Mouse (Mus musculus): ENCODE measurements at regions not wholly inside any gene's neighbourhood (a gene's known extent, or its start where the extent isn't known, plus 50 kb on each side); places are given as distances from the start of the nearest gene placed in this dataset.

DNA sequence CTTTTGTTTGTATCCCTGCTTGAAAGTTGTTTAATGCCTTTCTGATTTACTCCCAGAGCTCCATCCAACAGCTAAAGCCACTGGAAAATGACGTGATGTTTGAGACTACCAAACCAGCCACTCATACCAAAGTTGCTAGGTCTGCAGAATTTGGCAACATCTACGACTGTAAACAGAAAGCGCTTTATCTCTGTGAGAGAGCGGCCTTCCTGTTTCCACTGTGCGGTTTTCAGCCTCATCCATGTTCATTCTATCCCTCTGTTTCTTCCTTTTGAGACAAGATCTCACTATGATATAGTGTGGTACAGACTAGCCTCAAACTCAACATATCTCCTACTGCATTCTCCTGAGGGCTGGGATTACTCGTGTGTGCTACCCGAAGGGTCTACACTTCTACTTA is 100.0 kb downstream of the Tmem30b start:
- H3K9ac ChIP-seq (ENCODE audit: low read depth, poor library complexity, severe bottlenecking): no peak overlapping the region
- H3K27ac ChIP-seq (ENCODE audit: insufficient read depth, low read length): no peak overlapping the region
- H3K27me3 ChIP-seq (ENCODE audit: control insufficient read depth, insufficient read depth, low read length, poor library complexity, severe bottlenecking): no peaks in the 10 kb centered on the region
- no peaks in the 10 kb centered on the region for H3K36me3 ChIP-seq (ENCODE audit: control insufficient read depth, insufficient read depth, low read length, poor library complexity, severe bottlenecking)
- H3K9me3 ChIP-seq (replicated peaks; ENCODE audit: control insufficient read depth, insufficient read depth, low read length, poor library complexity, severe bottlenecking): no peaks in the 10 kb centered on the region
- TF ChIP-seq POLR2A (IDR thresholded peaks at IDR 0.05; ENCODE audit: insufficient read depth, low read length) (no peak), EP300 (IDR thresholded peaks at IDR 0.05; ENCODE audit: insufficient read depth, low read depth, low read length) (no peak), CTCF (IDR thresholded peaks at IDR 0.05; ENCODE audit: low read depth, low read length) (no peak)
- no peak overlapping the region for H3K4me3 ChIP-seq (ENCODE audit: low read depth, low read length)
- H3K4me1 ChIP-seq (ENCODE audit: control insufficient read depth, insufficient read depth, low read length): peaks cover 9% of the 10 kb centered on the region

DNA sequence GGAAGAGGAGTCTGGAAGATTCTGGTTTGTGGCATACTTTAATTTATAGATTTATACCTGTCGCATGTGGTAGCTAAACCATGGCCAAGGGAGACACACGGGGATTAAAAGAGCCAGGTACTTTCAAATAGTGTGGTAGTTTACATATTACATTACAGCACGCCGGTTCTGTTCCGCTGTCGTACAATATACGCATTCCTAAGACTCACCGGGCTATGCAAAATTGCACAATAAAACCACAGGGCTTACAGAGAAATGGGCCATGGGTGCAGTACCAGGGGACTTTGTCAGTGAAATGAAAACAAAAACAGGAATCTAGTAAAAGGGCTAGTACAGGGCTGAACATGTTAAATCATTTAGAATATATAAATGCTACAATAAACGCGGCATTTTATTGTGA is 100.6 kb downstream of the Tmem30b start:
- Histone ChIP-seq H3K9ac (ENCODE audit: low read depth, poor library complexity, severe bottlenecking) (no peak overlapping the region), H3K4me1 (ENCODE audit: control insufficient read depth, insufficient read depth, low read length) (peaks cover 9% of the 10 kb centered on the region), H3K4me3 (ENCODE audit: low read depth, low read length) (no peak overlapping the region), H3K9me3 (replicated peaks; ENCODE audit: control insufficient read depth, insufficient read depth, low read length, poor library complexity, severe bottlenecking) (no peaks in the 10 kb centered on the region), H3K36me3 (ENCODE audit: control insufficient read depth, insufficient read depth, low read length, poor library complexity, severe bottlenecking) (no peaks in the 10 kb centered on the region), H3K27me3 (ENCODE audit: control insufficient read depth, insufficient read depth, low read length, poor library complexity, severe bottlenecking) (no peaks in the 10 kb centered on the region), H3K27ac (ENCODE audit: insufficient read depth, low read length) (no peak overlapping the region)
- TF ChIP-seq POLR2A (IDR thresholded peaks at IDR 0.05; ENCODE audit: insufficient read depth, low read length): no peak
- no peak for TF ChIP-seq EP300 (IDR thresholded peaks at IDR 0.05; ENCODE audit: insufficient read depth, low read depth, low read length)
- no peak for TF ChIP-seq CTCF (IDR thresholded peaks at IDR 0.05; ENCODE audit: low read depth, low read length)

DNA sequence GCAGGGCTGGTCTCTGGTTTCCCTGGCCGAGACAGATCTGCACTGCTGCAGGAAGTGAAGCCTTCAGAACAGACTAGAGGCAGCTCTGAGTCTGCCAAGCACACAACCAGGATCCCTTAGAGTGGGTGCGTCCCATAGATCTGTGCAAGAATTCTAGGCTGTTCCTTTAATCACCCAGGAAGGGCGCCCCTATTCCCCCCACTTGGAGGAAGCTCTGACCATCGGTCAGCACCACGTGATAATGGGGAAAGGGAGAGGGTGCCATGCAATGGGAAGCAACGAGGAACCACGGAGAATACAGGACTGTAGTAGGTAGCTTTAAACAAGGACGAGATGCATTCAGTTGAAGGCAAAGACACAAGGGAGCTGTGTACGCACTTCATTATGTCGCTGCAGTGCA is 101.1 kb downstream of the Tmem30b start:
- TF ChIP-seq CTCF (IDR thresholded peaks at IDR 0.05; ENCODE audit: low read depth, low read length): no peak
- no peak for TF ChIP-seq EP300 (IDR thresholded peaks at IDR 0.05; ENCODE audit: insufficient read depth, low read depth, low read length)
- no peak for TF ChIP-seq POLR2A (IDR thresholded peaks at IDR 0.05; ENCODE audit: insufficient read depth, low read length)
- Histone ChIP-seq H3K27me3 (ENCODE audit: control insufficient read depth, insufficient read depth, low read length, poor library complexity, severe bottlenecking) (no peaks in the 10 kb centered on the region), H3K4me1 (ENCODE audit: control insufficient read depth, insufficient read depth, low read length) (peaks cover 9% of the 10 kb centered on the region), H3K9ac (ENCODE audit: low read depth, poor library complexity, severe bottlenecking) (no peak overlapping the region), H3K36me3 (ENCODE audit: control insufficient read depth, insufficient read depth, low read length, poor library complexity, severe bottlenecking) (no peaks in the 10 kb centered on the region), H3K27ac (ENCODE audit: insufficient read depth, low read length) (no peak overlapping the region), H3K9me3 (replicated peaks; ENCODE audit: control insufficient read depth, insufficient read depth, low read length, poor library complexity, severe bottlenecking) (no peaks in the 10 kb centered on the region), H3K4me3 (ENCODE audit: low read depth, low read length) (no peak overlapping the region)

DNA sequence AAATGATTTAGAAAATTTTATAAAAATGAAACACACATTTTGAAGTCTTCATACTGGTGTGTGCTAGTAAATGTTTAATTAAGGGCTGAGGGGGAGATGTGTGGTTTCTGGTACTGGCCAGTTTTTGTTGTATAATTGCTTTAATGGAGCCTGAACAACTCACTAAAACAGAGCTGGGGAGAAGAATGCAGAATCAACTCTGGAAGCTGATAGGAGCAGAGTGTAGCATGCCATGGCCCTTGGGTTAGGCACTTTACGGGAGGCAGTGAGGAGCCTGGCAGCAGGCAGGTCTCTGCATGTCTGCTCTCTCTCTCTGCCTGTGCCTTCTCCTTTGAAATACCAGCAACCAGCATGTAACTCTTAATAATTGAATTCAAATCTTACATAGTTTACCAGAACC is 104.9 kb downstream of the Tmem30b start:
- H3K4me1 ChIP-seq (ENCODE audit: control insufficient read depth, insufficient read depth, low read length): no peaks in the 10 kb centered on the region
- H3K27ac ChIP-seq (ENCODE audit: insufficient read depth, low read length): no peak overlapping the region
- H3K27me3 ChIP-seq (ENCODE audit: control insufficient read depth, insufficient read depth, low read length, poor library complexity, severe bottlenecking): no peaks in the 10 kb centered on the region
- no peaks in the 10 kb centered on the region for H3K36me3 ChIP-seq (ENCODE audit: control insufficient read depth, insufficient read depth, low read length, poor library complexity, severe bottlenecking)
- H3K9me3 ChIP-seq (replicated peaks; ENCODE audit: control insufficient read depth, insufficient read depth, low read length, poor library complexity, severe bottlenecking): no peaks in the 10 kb centered on the region
- no peak overlapping the region for H3K4me3 ChIP-seq (ENCODE audit: low read depth, low read length)
- TF ChIP-seq POLR2A (IDR thresholded peaks at IDR 0.05; ENCODE audit: insufficient read depth, low read length) (no peak), CTCF (IDR thresholded peaks at IDR 0.05; ENCODE audit: low read depth, low read length) (no peak), EP300 (IDR thresholded peaks at IDR 0.05; ENCODE audit: insufficient read depth, low read depth, low read length) (no peak)
- H3K9ac ChIP-seq (ENCODE audit: low read depth, poor library complexity, severe bottlenecking): no peak overlapping the region

DNA sequence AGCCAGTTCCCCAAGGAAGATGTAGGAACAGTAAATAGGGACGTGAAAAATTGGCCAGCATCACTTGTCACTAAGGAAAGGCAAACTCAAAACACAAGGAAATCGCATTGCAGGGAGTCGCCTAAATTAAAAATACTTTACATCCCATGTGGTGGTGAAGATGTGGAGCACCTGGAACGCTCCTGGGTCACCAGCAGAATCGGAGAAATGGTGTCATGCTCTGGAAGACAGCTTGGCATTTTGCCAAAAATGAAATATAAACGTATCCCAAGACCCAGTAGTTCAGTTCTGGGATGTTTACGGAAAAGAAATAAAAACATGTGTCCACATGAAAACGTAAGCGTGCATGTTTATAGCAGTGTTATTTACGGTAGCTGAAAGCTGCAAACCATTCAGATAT is 111.5 kb downstream of the Tmem30b start:
- Histone ChIP-seq H3K36me3 (ENCODE audit: control insufficient read depth, insufficient read depth, low read length, poor library complexity, severe bottlenecking) (no peaks in the 10 kb centered on the region), H3K9ac (ENCODE audit: low read depth, poor library complexity, severe bottlenecking) (no peak overlapping the region), H3K9me3 (replicated peaks; ENCODE audit: control insufficient read depth, insufficient read depth, low read length, poor library complexity, severe bottlenecking) (no peaks in the 10 kb centered on the region), H3K4me1 (ENCODE audit: control insufficient read depth, insufficient read depth, low read length) (no peaks in the 10 kb centered on the region), H3K4me3 (ENCODE audit: low read depth, low read length) (no peak overlapping the region), H3K27me3 (ENCODE audit: control insufficient read depth, insufficient read depth, low read length, poor library complexity, severe bottlenecking) (no peaks in the 10 kb centered on the region), H3K27ac (ENCODE audit: insufficient read depth, low read length) (no peak overlapping the region)
- TF ChIP-seq POLR2A (IDR thresholded peaks at IDR 0.05; ENCODE audit: insufficient read depth, low read length): no peak
- TF ChIP-seq CTCF (IDR thresholded peaks at IDR 0.05; ENCODE audit: low read depth, low read length): no peak
- no peak for TF ChIP-seq EP300 (IDR thresholded peaks at IDR 0.05; ENCODE audit: insufficient read depth, low read depth, low read length)

DNA sequence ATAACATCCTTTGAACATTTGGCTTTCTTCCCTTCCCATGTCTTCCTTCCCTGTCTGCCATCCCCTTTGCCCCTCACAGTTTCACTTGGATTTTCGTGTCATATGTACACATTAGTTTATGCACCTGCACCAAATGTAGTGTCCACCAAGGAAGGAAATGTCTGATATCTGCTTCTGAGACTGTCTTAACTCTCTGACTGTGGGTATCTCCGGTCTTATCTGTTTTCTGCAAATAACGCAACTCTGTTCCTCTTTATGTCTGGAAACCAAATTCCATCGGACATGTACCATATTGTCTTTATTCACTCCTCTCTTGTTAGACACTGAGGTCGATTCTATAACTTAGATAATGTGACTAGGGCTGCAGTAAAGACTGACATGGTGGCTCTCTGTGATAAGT is 113.6 kb downstream of the Tmem30b start:
- Histone ChIP-seq H3K4me1 (ENCODE audit: control insufficient read depth, insufficient read depth, low read length) (no peaks in the 10 kb centered on the region), H3K4me3 (ENCODE audit: low read depth, low read length) (no peak overlapping the region), H3K27ac (ENCODE audit: insufficient read depth, low read length) (no peak overlapping the region), H3K9ac (ENCODE audit: low read depth, poor library complexity, severe bottlenecking) (no peak overlapping the region), H3K27me3 (ENCODE audit: control insufficient read depth, insufficient read depth, low read length, poor library complexity, severe bottlenecking) (no peaks in the 10 kb centered on the region), H3K36me3 (ENCODE audit: control insufficient read depth, insufficient read depth, low read length, poor library complexity, severe bottlenecking) (no peaks in the 10 kb centered on the region), H3K9me3 (replicated peaks; ENCODE audit: control insufficient read depth, insufficient read depth, low read length, poor library complexity, severe bottlenecking) (no peaks in the 10 kb centered on the region)
- TF ChIP-seq EP300 (IDR thresholded peaks at IDR 0.05; ENCODE audit: insufficient read depth, low read depth, low read length): no peak
- TF ChIP-seq CTCF (IDR thresholded peaks at IDR 0.05; ENCODE audit: low read depth, low read length): no peak
- no peak for TF ChIP-seq POLR2A (IDR thresholded peaks at IDR 0.05; ENCODE audit: insufficient read depth, low read length)
